Mouse (Mus musculus) testis, adult 2 months (tissue): ENCODE measurements around the gene Gsg1l.

Source experiments
- CTCF ChIP-seq: fragments of 200-500 bp; IDR thresholded peaks from 2 replicates; pipeline ENCODE4 v1.5.1; 2012; ENCODE audit warnings: low read depth, mild to moderate bottlenecking, inconsistent platforms, low read length, moderate library complexity; ENCODE audit not compliant: control insufficient read depth, insufficient read depth, insufficient replicate concordance
- POLR2A ChIP-seq: fragments of 200-500 bp; IDR thresholded peaks from 2 replicates; pipeline ENCODE4 v1.6.1; 2012; ENCODE audit warnings: low read depth, mild to moderate bottlenecking, inconsistent platforms, low read length, moderate library complexity; ENCODE audit not compliant: control insufficient read depth

DNA sequence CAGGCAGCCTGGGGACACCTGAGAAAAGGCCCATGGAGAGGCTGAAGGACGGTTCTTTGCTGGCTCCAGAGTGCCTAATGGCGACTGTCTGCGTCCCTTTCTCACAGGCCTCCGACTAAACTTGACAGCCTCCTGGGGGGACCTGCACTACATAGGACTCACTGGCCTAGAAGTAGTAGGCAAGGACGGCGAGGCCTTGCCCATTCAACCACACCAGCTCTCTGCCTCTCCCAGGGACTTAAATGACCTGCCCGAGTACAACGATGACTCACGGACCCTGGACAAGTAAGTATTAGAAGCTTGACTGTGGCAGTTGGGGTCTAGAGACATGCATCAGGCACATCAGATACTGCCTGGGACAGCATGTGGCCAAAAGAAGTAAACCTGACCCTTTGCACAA is 221.8 kb downstream of the Gsg1l start:
- TF ChIP-seq CTCF: no peak
- TF ChIP-seq POLR2A: no peak
